Mouse (Mus musculus) gonadal fat pad, adult 2 months (tissue): ENCODE measurements around the gene Nrbp1. TPM values are rescaled to one million over a fixed set of nuclear protein-coding genes. Genes with fewer than 3 reads are reported as not detected.
A peak's percentile ranks its signal among the peaks of the same experiment; 100 is the strongest.

ENCODE experiments used
- DNase-seq: peaks from one replicate; pipeline ENCODE4 v3.0.0-alpha.2; 2012; ENCODE audit warnings: low read depth
- polyA plus RNA-seq: library from polyadenylated mRNA; depleted of rRNA; stranded (reverse); fragments of >200 nt; gene quantifications from 2 replicates; pipeline ENCODE4 v1.2.3, GENCODE M21; 2012; rRNA removed

Nrbp1 gene
- polyA plus RNA-seq, 1 experiment: 142 TPM

DNA sequence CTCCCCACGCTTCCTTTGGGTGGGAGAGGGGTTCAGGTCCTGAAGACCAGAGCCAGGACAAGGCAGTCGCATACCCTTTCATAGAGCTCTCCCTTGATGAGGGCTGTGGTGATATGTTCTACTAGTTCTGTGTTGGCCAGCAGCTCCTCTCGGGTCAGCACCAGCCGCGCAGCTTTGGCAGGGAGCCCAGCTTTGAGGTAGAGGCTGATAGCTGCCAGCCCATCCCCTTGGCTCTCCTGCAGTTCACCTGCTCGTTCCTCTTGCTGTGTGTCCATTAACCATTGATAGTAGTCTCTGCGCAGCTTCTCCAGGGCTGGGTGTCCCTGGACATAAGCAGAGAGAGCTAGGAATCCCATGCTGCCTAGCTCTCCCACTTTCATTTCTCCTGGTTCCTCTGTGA, 25.4 kb downstream of the Nrbp1 start:
- no peak for DNase-seq

GRCm38 (mm10) chr5:31267686-31268085, 27.0 kb downstream of the Nrbp1 start:
- DNase-seq: no peak

DNA sequence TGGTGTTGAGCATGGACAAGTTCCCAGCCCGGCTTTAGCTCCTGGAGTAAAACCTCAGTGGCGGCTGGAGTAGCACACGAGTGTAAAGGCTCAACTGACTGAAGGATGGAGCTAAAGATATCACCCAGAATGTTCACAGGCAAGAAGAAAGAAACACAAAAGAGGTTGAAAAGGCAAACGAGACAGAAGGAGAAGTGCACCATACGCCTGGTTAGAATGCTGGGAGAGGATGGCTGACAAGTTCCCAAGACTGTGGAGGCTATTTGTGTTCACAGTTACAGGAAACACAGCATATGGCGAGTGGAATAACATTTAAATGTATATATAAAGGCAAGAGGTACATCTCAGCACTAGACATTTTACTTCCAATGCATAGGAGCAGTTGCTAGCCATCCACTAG, 32.4 kb downstream of the Nrbp1 start:
- DNase-seq: no peak

GRCm38 (mm10) chr5:31279245-31279988, 38.8 kb downstream of the Nrbp1 start:
- DNase-seq: no peak

GRCm38 (mm10) chr5:31288225-31288624, 47.6 kb downstream of the Nrbp1 start:
- DNase-seq: no peak

- DNase-seq: no peak
Measured at GRCm38 (mm10) chr5:31288655-31289054, 48.0 kb downstream of the Nrbp1 start.

DNA sequence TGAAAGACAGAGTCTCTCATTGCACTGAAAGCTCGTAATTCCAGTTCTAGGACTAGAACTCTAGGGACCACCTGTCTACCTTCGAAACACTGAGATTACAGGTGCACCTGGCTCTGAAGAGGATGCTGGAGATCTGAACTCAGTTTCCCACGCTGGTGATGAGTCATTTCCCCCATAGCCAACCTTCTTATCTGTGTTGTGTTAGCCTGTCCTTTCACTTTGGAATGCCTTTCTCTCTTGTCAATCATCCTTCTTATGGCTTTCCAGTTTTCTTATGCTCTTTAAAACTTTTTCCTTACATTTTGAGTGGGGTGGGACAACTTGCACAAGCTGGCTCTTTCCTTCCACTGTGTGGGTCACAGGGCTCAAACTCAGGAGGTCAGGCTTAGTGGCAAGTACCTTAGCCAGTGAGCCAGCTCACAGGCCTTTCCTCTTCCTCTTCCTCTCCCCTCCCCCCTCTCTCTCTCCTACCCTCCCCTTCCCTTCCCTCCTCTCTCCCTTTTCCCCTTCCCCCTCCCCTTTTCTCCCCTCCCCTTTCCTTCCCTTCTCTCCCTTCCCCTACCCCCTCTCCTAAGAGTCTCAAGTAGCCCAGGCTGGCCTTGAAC, 49.1 kb downstream of the Nrbp1 start:
- DNase-seq: no peak

DNA sequence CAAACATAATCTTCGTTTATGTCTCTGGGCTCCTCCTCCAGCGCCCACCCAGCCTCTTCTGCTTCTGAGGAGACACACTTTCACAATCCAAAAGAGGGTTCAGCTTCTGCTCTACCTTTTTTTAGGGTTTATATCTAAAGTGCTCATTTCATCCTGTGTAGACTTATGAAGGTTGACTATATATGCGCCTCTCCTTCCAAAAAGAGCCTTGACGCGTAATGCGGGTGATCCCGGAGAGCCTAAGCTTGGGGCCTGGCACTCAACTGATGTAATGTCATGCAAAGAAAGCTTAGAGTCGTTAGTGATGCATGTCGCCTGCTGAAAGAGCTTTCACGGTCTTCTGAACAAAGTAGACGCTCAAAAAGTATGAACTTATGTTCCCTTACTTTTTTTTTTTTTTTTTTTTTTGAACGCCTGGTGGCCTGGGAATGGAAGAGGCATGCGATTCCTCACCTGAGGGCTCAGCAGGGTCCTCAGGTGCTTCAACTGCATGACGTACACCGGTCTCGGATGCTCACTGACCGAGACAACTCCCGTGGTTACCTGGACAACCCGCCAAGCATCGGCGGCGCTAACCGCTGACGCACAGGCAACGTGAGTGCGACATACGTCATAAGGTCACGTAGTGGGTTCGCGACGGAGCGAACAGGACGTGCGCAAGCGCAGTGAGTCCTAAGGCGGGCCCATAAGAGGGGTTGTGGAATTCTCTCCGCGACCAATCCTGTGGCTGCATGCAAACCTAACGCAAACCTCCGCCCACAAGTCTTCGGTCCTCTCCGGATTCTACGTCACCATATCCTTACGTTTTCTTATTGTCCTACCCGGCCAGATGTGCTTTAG, 50.1 kb downstream of the Nrbp1 start, which contains the start of gene Ift172:
TSS of gene Ift172 (minus strand) at position 596 of the 840 bp plus-strand sequence.
- peak; percentile 91 for DNase-seq

DNA sequence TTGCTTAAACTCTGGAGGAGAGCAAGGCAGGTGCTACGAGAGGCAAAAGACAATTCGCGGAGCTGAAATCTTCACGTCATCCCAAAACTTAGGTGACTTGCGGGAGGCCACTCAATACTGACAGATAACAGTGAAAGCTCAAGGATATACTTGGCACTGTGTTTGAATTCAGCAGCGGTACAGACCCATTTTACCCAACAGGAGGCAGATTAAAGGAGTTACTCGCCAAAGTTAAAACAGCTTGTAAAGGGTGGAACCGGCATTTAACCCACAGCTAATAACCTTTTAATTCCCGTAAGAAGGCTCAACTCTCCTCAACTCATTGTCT, 50.7 kb downstream of the Nrbp1 start:
- no peak for DNase-seq

DNA sequence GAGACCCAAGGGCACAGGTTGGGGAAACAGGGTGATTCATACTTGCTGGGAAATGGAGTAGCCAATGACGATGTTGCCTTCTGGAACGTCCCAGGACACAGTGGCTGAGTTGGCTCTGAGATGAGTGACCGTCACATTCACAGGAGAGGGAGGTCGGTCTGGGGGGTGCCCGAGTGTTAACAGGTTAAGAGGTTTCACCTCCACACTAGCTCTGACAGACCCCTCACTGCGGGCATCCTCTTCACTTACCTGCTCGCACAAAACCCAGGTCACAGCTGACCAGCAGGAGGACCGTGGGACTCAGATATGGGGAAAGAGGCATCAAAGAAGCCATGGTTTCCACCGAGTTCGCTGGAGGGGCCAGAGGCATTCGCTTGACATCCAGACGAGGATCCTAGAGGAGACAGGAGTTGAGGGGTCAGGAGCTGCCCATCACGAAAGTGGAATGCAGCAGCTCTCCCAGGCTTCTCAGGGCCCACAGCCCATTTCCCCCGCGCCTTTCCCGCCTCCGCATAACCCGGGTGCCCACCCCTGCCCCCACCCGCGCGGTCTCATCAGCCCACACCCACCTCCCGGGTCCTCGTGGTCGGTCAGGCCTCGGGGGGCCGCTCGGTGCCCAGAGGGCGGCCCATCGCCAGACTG, 54.4 kb downstream of the Nrbp1 start:
- no peak for DNase-seq

GRCm38 (mm10) chr5:31295606-31296141, 55.0 kb downstream of the Nrbp1 start, which contains the start of gene Fndc4:
TSS of gene Fndc4 (minus strand) at chr5:31296080.
- no peak for DNase-seq

GRCm38 (mm10) chr5:31297047-31297757, 56.5 kb downstream of the Nrbp1 start, which contains the start of gene Gckr:
TSS of gene Gckr (plus strand) at chr5:31297443.
- DNase-seq: no peak

GRCm38 (mm10) chr5:31297981-31298380, 57.3 kb downstream of the Nrbp1 start:
- DNase-seq: no peak

GRCm38 (mm10) chr5:31298486-31298885, 57.8 kb downstream of the Nrbp1 start:
- no peak for DNase-seq

Other genes with a start within 250 kb of the Nrbp1 start
- gene Atraid, start 192.6 kb upstream of the Nrbp1 start, polyA plus RNA-seq: 229 and 242 TPM in 2 replicates
- gene Slc5a6, start 191.9 kb upstream of the Nrbp1 start, polyA plus RNA-seq: 32.8 and 34.2 TPM in 2 replicates
- gene Cad, start 186.1 kb upstream of the Nrbp1 start, polyA plus RNA-seq: 216 and 228 TPM in 2 replicates
- gene Dnajc5g, start 134.6 kb upstream of the Nrbp1 start, polyA plus RNA-seq: 0.32 and 0.46 TPM in 2 replicates
- 5.7 and 11.3 TPM in 2 replicates for gene Slc30a3, start 132.6 kb upstream of the Nrbp1 start, polyA plus RNA-seq
- 0.42 TPM in 1 of 2 replicates, not detected in the other for gene Trim54, start 124.2 kb upstream of the Nrbp1 start, polyA plus RNA-seq
- gene Ucn, start 102.0 kb upstream of the Nrbp1 start, polyA plus RNA-seq: not detected in 2 replicates
- gene Mpv17, start 86.6 kb upstream of the Nrbp1 start, polyA plus RNA-seq: 94.2 and 136 TPM in 2 replicates
- gene Gm29609, start 61.0 kb upstream of the Nrbp1 start, polyA plus RNA-seq: 2.6 and 3.6 TPM in 2 replicates
- gene Gtf3c2, start 60.7 kb upstream of the Nrbp1 start, polyA plus RNA-seq: 45.4 TPM in 2 replicates
- gene Snx17, start 47.6 kb upstream of the Nrbp1 start, polyA plus RNA-seq: 109 and 126 TPM in 2 replicates
- gene Eif2b4, start 47.4 kb upstream of the Nrbp1 start, polyA plus RNA-seq: 51.2 and 64.9 TPM in 2 replicates
- 30.4 and 39.7 TPM in 2 replicates for gene Zfp513, start 38.6 kb upstream of the Nrbp1 start, polyA plus RNA-seq
- gene Ppm1g, start 20.2 kb upstream of the Nrbp1 start, polyA plus RNA-seq: 46.5 and 80.1 TPM in 2 replicates
- gene Gm9970, start 368 bp downstream of the Nrbp1 start, polyA plus RNA-seq: 1.3 and 3.6 TPM in 2 replicates
- gene Krtcap3, start 10.8 kb downstream of the Nrbp1 start, polyA plus RNA-seq: 36.9 and 38.7 TPM in 2 replicates
- gene Ift172, start 50.3 kb downstream of the Nrbp1 start, polyA plus RNA-seq: 37.7 and 38.4 TPM in 2 replicates
- gene Fndc4, start 55.2 kb downstream of the Nrbp1 start, polyA plus RNA-seq: 6.1 and 8.0 TPM in 2 replicates
- 0.23 and 0.53 TPM in 2 replicates for gene Gckr, start 56.6 kb downstream of the Nrbp1 start, polyA plus RNA-seq
- gene Zfp512, start 211.6 kb downstream of the Nrbp1 start, polyA plus RNA-seq: 12.6 and 13.0 TPM in 2 replicates
- not detected in 2 replicates for gene 4930548H24Rik, start 244.9 kb downstream of the Nrbp1 start, polyA plus RNA-seq